Mouse (Mus musculus) midbrain, postnatal 0 days (tissue): ENCODE results near the gene Fth1. TPM values are rescaled to one million over a fixed set of nuclear protein-coding genes. Genes with fewer than 3 reads are reported as not detected.

ENCODE experiments used
- ATAC-seq: fragments of 200-750 bp; cut with Nextera tagmentation; 2 replicates; pipeline ENCODE4 v1.8.0; 2017; ENCODE audit warnings: moderate number of reproducible peaks, mild to moderate bottlenecking, moderate TSS enrichment, moderate library complexity; ENCODE audit not compliant: low FRiP score
- DNase-seq: peaks from one replicate; pipeline ENCODE4 v3.0.0-alpha.2; 2015; ENCODE audit warnings: low spot score
- H3K27ac ChIP-seq: fragments of 300-500 bp; sonication (generic); 2 replicates; pipeline ENCODE4 v1.5.1; 2014; ENCODE audit warnings: low read depth, mild to moderate bottlenecking, low read length, mixed read lengths
- H3K27me3 ChIP-seq: fragments of 300-500 bp; sonication (generic); 2 replicates; pipeline ENCODE4 v1.6.1; 2014; ENCODE audit warnings: low read length, control low read depth, mixed read lengths; ENCODE audit not compliant: insufficient read depth
- H3K36me3 ChIP-seq: fragments of 300-500 bp; sonication (generic); 2 replicates; pipeline ENCODE4 v1.6.1; 2014; ENCODE audit warnings: low read length, control low read depth, mixed read lengths; ENCODE audit not compliant: insufficient read depth
- H3K4me1 ChIP-seq: fragments of 300-500 bp; sonication (generic); 2 replicates; pipeline ENCODE4 v1.6.1; 2014; ENCODE audit warnings: mild to moderate bottlenecking, control low read depth, antibody characterized with exemption, low read length, mixed read lengths; ENCODE audit not compliant: insufficient read depth
- H3K4me2 ChIP-seq: fragments of 300-500 bp; sonication (generic); 2 replicates; pipeline ENCODE4 v1.6.1; 2014; ENCODE audit warnings: low read depth, mild to moderate bottlenecking, low read length, mixed read lengths; ENCODE audit not compliant: poor library complexity, severe bottlenecking
- H3K4me3 ChIP-seq: fragments of 300-500 bp; sonication (generic); 2 replicates; pipeline ENCODE4 v1.5.1; 2014; ENCODE audit warnings: low read depth, mild to moderate bottlenecking, low read length, moderate library complexity
- H3K9ac ChIP-seq: fragments of 300-500 bp; sonication (generic); replicated peaks from 2 replicates; pipeline ENCODE4 v1.6.1; 2014; ENCODE audit warnings: mild to moderate bottlenecking, low read length, moderate library complexity, mixed read lengths; ENCODE audit not compliant: poor library complexity, severe bottlenecking
- H3K9me3 ChIP-seq: fragments of 300-500 bp; sonication (generic); 2 replicates; pipeline ENCODE4 v1.6.1; 2016; ENCODE audit warnings: low read length, control low read depth
- CTCF ChIP-seq: IDR thresholded peaks from 2 replicates; pipeline ENCODE4 v1.5.1; 2016; ENCODE audit warnings: antibody characterized with exemption, mild to moderate bottlenecking
- WGBS: fragments of 180-500 bp; shearing (Covaris S2); extraction: QIAGEN DNeasy Blood & Tissue Kit; methylation state at CpG from one replicate; pipeline ENCODE4 v1.1.7; 2014; 5-methylcytosine and 5-hydroxymethylcytosine counted together
- polyA plus RNA-seq: library from polyadenylated mRNA; unstranded; fragments of >200 nt; fragmentation: Nextera tagmentation; extraction: Ambion mirVana; gene quantifications from 2 replicates; pipeline ENCODE4 v1.2.1, GENCODE M21; 2015
- total RNA-seq: library from RNA; depleted of rRNA; stranded (reverse); fragments of >200 nt; gene quantifications from 2 replicates; pipeline ENCODE4 v1.2.3, GENCODE M21; 2014

The Fth1 gene
- total and polyA plus RNA-seq, 2 experiments from 2014 or later: 436 to 2,585 TPM

- Histone ChIP-seq H3K4me1 (no peaks in the 10 kb centered on the region), H3K27ac (no peak overlapping the region), H3K9ac (no peak overlapping the region), H3K9me3 (no peaks in the 10 kb centered on the region), H3K4me3 (no peak overlapping the region), H3K27me3 (no peaks in the 10 kb centered on the region), H3K36me3 (no peaks in the 10 kb centered on the region), H3K4me2 (no peak overlapping the region)
- peak; percentile 74 for DNase-seq
- ATAC-seq: peak; percentile 58; the same call in 1 of the 2 replicates
- WGBS: 13% methylated on average over 3 of the region's 3 CpGs
- peak; percentile 89 for TF ChIP-seq CTCF
Measured at GRCm38 (mm10) chr19:10000330-10000729, 19.9 kb downstream of the Fth1 start.

GRCm38 (mm10) chr19:10001206-10001969 lies 21.0 kb downstream of the Fth1 start, which contains the start of the genes Best1 and Rab3il1:
Gene Best1 (minus strand): TSS chr19:10001633.
Gene Rab3il1 (plus strand): TSS chr19:10001669.
- TF ChIP-seq CTCF: no peak
- no peaks in the 10 kb centered on the region for H3K4me1 ChIP-seq
- H3K4me2 ChIP-seq: no peak within 1 kb of the TSS
- H3K4me3 ChIP-seq: no peak within 1 kb of the TSS
- H3K27ac ChIP-seq: no peak within 1 kb of the TSS
- H3K9me3 ChIP-seq: no peaks in the 10 kb centered on the region
- WGBS: 75% methylated on average over 7 of the region's 7 CpGs
- no peak for ATAC-seq
- H3K9ac ChIP-seq: no peak within 1 kb of the TSS
- no peaks in the 10 kb centered on the region for H3K27me3 ChIP-seq
- no peak for DNase-seq
- no peaks in the 10 kb centered on the region for H3K36me3 ChIP-seq

- Histone ChIP-seq H3K27me3 (no peaks in the 10 kb centered on the region), H3K27ac (no peak overlapping the region), H3K9me3 (no peaks in the 10 kb centered on the region), H3K4me1 (no peaks in the 10 kb centered on the region), H3K9ac (no peak overlapping the region), H3K4me3 (no peak overlapping the region), H3K36me3 (no peaks in the 10 kb centered on the region), H3K4me2 (no peak overlapping the region)
- no peak for TF ChIP-seq CTCF
- WGBS: 96% methylated on average over 1 of the region's 1 CpGs
- ATAC-seq (no peak), DNase-seq (no peak)
Measured at GRCm38 (mm10) chr19:10003696-10004095, 23.3 kb downstream of the Fth1 start.

- Histone ChIP-seq H3K27ac (no peak overlapping the region), H3K36me3 (no peaks in the 10 kb centered on the region), H3K9ac (no peak overlapping the region), H3K4me1 (no peaks in the 10 kb centered on the region), H3K9me3 (no peaks in the 10 kb centered on the region), H3K4me2 (no peak overlapping the region), H3K4me3 (no peak overlapping the region), H3K27me3 (no peaks in the 10 kb centered on the region)
- DNase-seq (no peak), ATAC-seq (no peak)
- no peak for TF ChIP-seq CTCF
- WGBS: 74% methylated on average over 1 of the region's 1 CpGs
Measured at GRCm38 (mm10) chr19:10011408-10011807, 31.0 kb downstream of the Fth1 start.

GRCm38 (mm10) chr19:10012827-10013278 lies 32.5 kb downstream of the Fth1 start:
- no peak overlapping the region for H3K4me3 ChIP-seq
- ATAC-seq (no peak), DNase-seq (no peak)
- no peak overlapping the region for H3K27ac ChIP-seq
- no peaks in the 10 kb centered on the region for H3K36me3 ChIP-seq
- H3K9ac ChIP-seq: no peak overlapping the region
- H3K9me3 ChIP-seq: no peaks in the 10 kb centered on the region
- no peaks in the 10 kb centered on the region for H3K27me3 ChIP-seq
- no peak for TF ChIP-seq CTCF
- H3K4me2 ChIP-seq: no peak overlapping the region
- no peaks in the 10 kb centered on the region for H3K4me1 ChIP-seq
- WGBS: 40% methylated on average over 6 of the region's 6 CpGs

GRCm38 (mm10) chr19:10013348-10013747 lies 33.0 kb downstream of the Fth1 start:
- H3K4me3 ChIP-seq: no peak overlapping the region
- ATAC-seq (no peak), DNase-seq (no peak)
- H3K4me1 ChIP-seq: no peaks in the 10 kb centered on the region
- 62% methylated on average over 3 of the region's 3 CpGs for WGBS
- no peaks in the 10 kb centered on the region for H3K36me3 ChIP-seq
- no peaks in the 10 kb centered on the region for H3K27me3 ChIP-seq
- no peak overlapping the region for H3K9ac ChIP-seq
- H3K9me3 ChIP-seq: no peaks in the 10 kb centered on the region
- TF ChIP-seq CTCF: no peak
- no peak overlapping the region for H3K27ac ChIP-seq
- no peak overlapping the region for H3K4me2 ChIP-seq
